Mouse (Mus musculus) stomach, embryonic 15.5 days (tissue): ENCODE results near the gene Gm10521. TPM values are rescaled to one million over a fixed set of nuclear protein-coding genes. Genes with fewer than 3 reads are reported as not detected.

Source experiments
- polyA plus RNA-seq: library from polyadenylated mRNA; unstranded; fragments of >200 nt; fragmentation: Nextera tagmentation; extraction: Ambion mirVana; gene quantifications from 2 replicates; pipeline ENCODE4 v1.2.1, GENCODE M21; 2015

Gm10521 gene
- polyA plus RNA-seq, 1 experiment from 2014 or later: not detected

Other genes starting within 250 kb of the Gm10521 start
- gene Slamf7, start 242.6 kb upstream of the Gm10521 start, polyA plus RNA-seq: 0.23 and 0.36 TPM in 2 replicates
- gene Cd48, start 213.7 kb upstream of the Gm10521 start, polyA plus RNA-seq: 4.7 and 6.1 TPM in 2 replicates
- 0.19 and 0.31 TPM in 2 replicates for gene Slamf1, start 128.5 kb upstream of the Gm10521 start, polyA plus RNA-seq
- gene Cd84, start 56.0 kb upstream of the Gm10521 start, polyA plus RNA-seq: 2.2 and 3.2 TPM in 2 replicates
- gene Slamf6, start 21.9 kb downstream of the Gm10521 start, polyA plus RNA-seq: 0.45 and 1.0 TPM in 2 replicates
- gene Vangl2, start 132.8 kb downstream of the Gm10521 start, polyA plus RNA-seq: 9.9 and 11.3 TPM in 2 replicates
- gene Nhlh1, start 161.9 kb downstream of the Gm10521 start, polyA plus RNA-seq: not detected in 2 replicates
- gene Copa, start 186.9 kb downstream of the Gm10521 start, polyA plus RNA-seq: 190 and 220 TPM in 2 replicates
- 114 and 133 TPM in 2 replicates for gene Ncstn, start 187.1 kb downstream of the Gm10521 start, polyA plus RNA-seq
- 112 and 132 TPM in 2 replicates for gene Pex19, start 231.1 kb downstream of the Gm10521 start, polyA plus RNA-seq